Mouse (Mus musculus) heart, embryonic 10.5 days (tissue): ENCODE results near the gene Aldh2. TPM values are rescaled to one million over a fixed set of nuclear protein-coding genes. Genes with fewer than 3 reads are reported as not detected.

Experiments
- DNase-seq: peaks from one replicate; pipeline ENCODE4 v3.0.0-alpha.2; 2017; ENCODE audit warnings: low spot score
- H3K27ac ChIP-seq: fragments of 300-500 bp; sonication (generic); 2 replicates; pipeline ENCODE4 v1.5.1; 2016; ENCODE audit warnings: mild to moderate bottlenecking
- H3K27me3 ChIP-seq: fragments of 300-500 bp; sonication (generic); 2 replicates; pipeline ENCODE4 v1.6.1; 2016; ENCODE audit warnings: mild to moderate bottlenecking; ENCODE audit not compliant: poor library complexity, insufficient read depth, severe bottlenecking
- H3K36me3 ChIP-seq: fragments of 300-500 bp; sonication (generic); 2 replicates; pipeline ENCODE4 v1.6.1; 2016; ENCODE audit warnings: mild to moderate bottlenecking, moderate library complexity
- H3K4me1 ChIP-seq: fragments of 300-500 bp; sonication (generic); 2 replicates; pipeline ENCODE4 v1.6.1; 2016; ENCODE audit warnings: mild to moderate bottlenecking
- H3K4me3 ChIP-seq: fragments of 300-500 bp; sonication (generic); 2 replicates; pipeline ENCODE4 v1.5.1; 2016; ENCODE audit warnings: mild to moderate bottlenecking, moderate library complexity
- H3K9me3 ChIP-seq: fragments of 300-500 bp; sonication (generic); 2 replicates; pipeline ENCODE4 v1.6.1; 2016; ENCODE audit warnings: mild to moderate bottlenecking, moderate library complexity
- WGBS: fragments of 180-500 bp; shearing (Covaris S2); methylation state at CpG from one replicate; pipeline ENCODE4 v1.1.7; 2016; 5-methylcytosine and 5-hydroxymethylcytosine counted together
- polyA plus RNA-seq: library from polyadenylated mRNA; unstranded; fragments of >200 nt; fragmentation: Nextera tagmentation; extraction: Ambion mirVana; gene quantifications from 2 replicates; pipeline ENCODE4 v1.2.1, GENCODE M21; 2016

Gene Aldh2
- polyA plus RNA-seq, 1 experiment from 2014 or later, result 90.3 TPM

GRCm38 (mm10) chr5:121591417-121592063 is 2.1 kb downstream of the Aldh2 start:
- Histone ChIP-seq H3K4me3 (no peak overlapping the region), H3K4me1 (peaks cover 27% of the 10 kb centered on the region), H3K36me3 (no peaks in the 10 kb centered on the region), H3K9me3 (no peaks in the 10 kb centered on the region), H3K27ac (no peak overlapping the region), H3K27me3 (peaks cover 10% of the 10 kb centered on the region; the same call in 1 of the 2 replicates)
- 70% methylated on average over 11 of the region's 11 CpGs for WGBS
- no peak for DNase-seq

- 74% methylated on average over 6 of the region's 6 CpGs for WGBS
- H3K4me1 ChIP-seq, result peaks cover 26% of the 10 kb centered on the region
- H3K27me3 ChIP-seq, result peaks cover 10% of the 10 kb centered on the region; the same call in 1 of the 2 replicates
- no peak overlapping the region for H3K4me3 ChIP-seq
- H3K36me3 ChIP-seq, result no peaks in the 10 kb centered on the region
- no peak overlapping the region for H3K27ac ChIP-seq
- DNase-seq, result no peak
- no peaks in the 10 kb centered on the region for H3K9me3 ChIP-seq
These were observed 3.7 kb downstream of the Aldh2 start for GRCm38 (mm10) chr5:121589928-121590327.

- 72% methylated on average over 6 of the region's 6 CpGs for WGBS
- H3K27ac ChIP-seq, result no peak overlapping the region
- no peaks in the 10 kb centered on the region for H3K36me3 ChIP-seq
- no peak overlapping the region for H3K4me3 ChIP-seq
- no peak for DNase-seq
- H3K27me3 ChIP-seq, result 0 out of 2 replicates have a peak, but pooled peaks cover 4% of the 10 kb centered on the region
- H3K4me1 ChIP-seq, result peaks cover 16% of the 10 kb centered on the region
- no peaks in the 10 kb centered on the region for H3K9me3 ChIP-seq
These were observed 7.1 kb downstream of the Aldh2 start for GRCm38 (mm10) chr5:121586400-121587039.

- peaks cover 16% of the 10 kb centered on the region for H3K4me1 ChIP-seq
- DNase-seq, result no peak
- no peaks in the 10 kb centered on the region for H3K27me3 ChIP-seq
- no peaks in the 10 kb centered on the region for H3K9me3 ChIP-seq
- no peak overlapping the region for H3K4me3 ChIP-seq
- WGBS, result 79% methylated on average over 5 of the region's 5 CpGs
- H3K36me3 ChIP-seq, result no peaks in the 10 kb centered on the region
- H3K27ac ChIP-seq, result no peak overlapping the region
These were observed 7.9 kb downstream of the Aldh2 start for GRCm38 (mm10) chr5:121585699-121586098.

GRCm38 (mm10) chr5:121585005-121585404 is 8.6 kb downstream of the Aldh2 start:
- whole genome bisulfite sequencing, result 96% methylated on average over 10 of the region's 10 CpGs
- H3K4me3 ChIP-seq, result no peak overlapping the region
- no peak overlapping the region for H3K27ac ChIP-seq
- DNase-seq, result no peak
- peaks cover 5% of the 10 kb centered on the region; the same call in 1 of the 2 replicates for H3K36me3 ChIP-seq
- no peaks in the 10 kb centered on the region for H3K9me3 ChIP-seq
- no peaks in the 10 kb centered on the region for H3K27me3 ChIP-seq
- peaks cover 16% of the 10 kb centered on the region for H3K4me1 ChIP-seq

- DNase-seq, result peak; percentile 82
- Histone ChIP-seq H3K36me3 (peaks cover 15% of the 10 kb centered on the region), H3K27ac (no peak overlapping the region), H3K27me3 (no peaks in the 10 kb centered on the region), H3K4me1 (peaks cover 16% of the 10 kb centered on the region), H3K9me3 (no peaks in the 10 kb centered on the region), H3K4me3 (no peak overlapping the region)
- WGBS, result 57% methylated on average over 12 of the region's 12 CpGs
These were observed 9.7 kb downstream of the Aldh2 start for GRCm38 (mm10) chr5:121583765-121584501.

GRCm38 (mm10) chr5:121581945-121582344 is 11.7 kb downstream of the Aldh2 start:
- Histone ChIP-seq H3K4me1 (peaks cover 16% of the 10 kb centered on the region), H3K36me3 (peaks cover 23% of the 10 kb centered on the region), H3K9me3 (no peaks in the 10 kb centered on the region), H3K4me3 (no peak overlapping the region), H3K27ac (no peak overlapping the region), H3K27me3 (no peaks in the 10 kb centered on the region)
- no peak for DNase-seq
- 89% methylated on average over 8 of the region's 8 CpGs for WGBS

- Histone ChIP-seq H3K4me1 (no peaks in the 10 kb centered on the region), H3K27me3 (peaks cover 4% of the 10 kb centered on the region; the same call in 1 of the 2 replicates), H3K4me3 (no peak overlapping the region), H3K9me3 (no peaks in the 10 kb centered on the region), H3K27ac (no peak overlapping the region), H3K36me3 (peaks cover 30% of the 10 kb centered on the region)
- 87% methylated on average over 11 of the region's 11 CpGs for WGBS
- no peak for DNase-seq
These were observed 16.6 kb downstream of the Aldh2 start for GRCm38 (mm10) chr5:121576927-121577488.

GRCm38 (mm10) chr5:121575867-121576266 is 17.8 kb downstream of the Aldh2 start:
- H3K36me3 ChIP-seq, result peaks cover 30% of the 10 kb centered on the region
- H3K4me1 ChIP-seq, result no peaks in the 10 kb centered on the region
- H3K27ac ChIP-seq, result no peak overlapping the region
- no peak for DNase-seq
- WGBS, result 91% methylated on average over 11 of the region's 11 CpGs
- H3K4me3 ChIP-seq, result no peak overlapping the region
- peaks cover 4% of the 10 kb centered on the region; the same call in 1 of the 2 replicates for H3K27me3 ChIP-seq
- no peaks in the 10 kb centered on the region for H3K9me3 ChIP-seq

- Histone ChIP-seq H3K4me3 (no peak overlapping the region), H3K27ac (no peak overlapping the region), H3K9me3 (no peaks in the 10 kb centered on the region), H3K27me3 (peaks cover 4% of the 10 kb centered on the region; the same call in 1 of the 2 replicates), H3K36me3 (peaks cover 24% of the 10 kb centered on the region), H3K4me1 (no peaks in the 10 kb centered on the region)
- WGBS, result 88% methylated on average over 13 of the region's 13 CpGs
- DNase-seq, result no peak
These were observed 19.5 kb downstream of the Aldh2 start for GRCm38 (mm10) chr5:121574145-121574544.

- Histone ChIP-seq H3K27ac (no peak overlapping the region), H3K4me1 (peaks cover 20% of the 10 kb centered on the region), H3K36me3 (peaks cover 14% of the 10 kb centered on the region; the same call in 1 of the 2 replicates), H3K9me3 (no peaks in the 10 kb centered on the region), H3K4me3 (no peak overlapping the region), H3K27me3 (peaks cover 4% of the 10 kb centered on the region; the same call in 1 of the 2 replicates)
- no peak for DNase-seq
- 75% methylated on average over 1 of the region's 1 CpGs for WGBS
These were observed 22.8 kb downstream of the Aldh2 start for GRCm38 (mm10) chr5:121570787-121571186.

GRCm38 (mm10) chr5:121569881-121570420 is 23.7 kb downstream of the Aldh2 start:
- DNase-seq, result no peak
- WGBS, result 75% methylated on average over 9 of the region's 9 CpGs
- Histone ChIP-seq H3K4me1 (peaks cover 20% of the 10 kb centered on the region), H3K9me3 (no peaks in the 10 kb centered on the region), H3K27me3 (peaks cover 4% of the 10 kb centered on the region; the same call in 1 of the 2 replicates), H3K4me3 (no peak overlapping the region), H3K36me3 (peaks cover 14% of the 10 kb centered on the region; the same call in 1 of the 2 replicates), H3K27ac (no peak overlapping the region)
